Mouse (Mus musculus) gonadal fat pad, adult 2 months (tissue): ENCODE results near the gene Pde10a. TPM values are rescaled to one million over a fixed set of nuclear protein-coding genes. Genes with fewer than 3 reads are reported as not detected.

Source experiments
- DNase-seq: peaks from one replicate; pipeline ENCODE4 v3.0.0-alpha.2; 2012; ENCODE audit warnings: low read depth
- polyA plus RNA-seq: library from polyadenylated mRNA; depleted of rRNA; stranded (reverse); fragments of >200 nt; gene quantifications from 2 replicates; pipeline ENCODE4 v1.2.3, GENCODE M21; 2012

Gene Pde10a
- polyA plus RNA-seq, 1 experiment = 2.1 TPM

GRCm38 (mm10) chr17:8888105-8888504 is 362.9 kb downstream of the Pde10a start:
- DNase-seq = no peak

GRCm38 (mm10) chr17:8888639-8889038 is 363.5 kb downstream of the Pde10a start:
- DNase-seq = no peak

GRCm38 (mm10) chr17:8892193-8892985 is 367.2 kb downstream of the Pde10a start:
- no peak for DNase-seq

GRCm38 (mm10) chr17:8895991-8896390 is 370.8 kb downstream of the Pde10a start:
- DNase-seq = no peak

GRCm38 (mm10) chr17:8897749-8898148 is 372.6 kb downstream of the Pde10a start:
- no peak for DNase-seq

- DNase-seq = no peak
These were observed 373.0 kb downstream of the Pde10a start for GRCm38 (mm10) chr17:8898221-8898620.

GRCm38 (mm10) chr17:8899212-8899611 is 374.0 kb downstream of the Pde10a start:
- DNase-seq = no peak

GRCm38 (mm10) chr17:8903555-8904283 is 378.5 kb downstream of the Pde10a start:
- no peak for DNase-seq

- no peak for DNase-seq
These were observed 385.4 kb downstream of the Pde10a start for GRCm38 (mm10) chr17:8910571-8910970.

- DNase-seq = no peak
These were observed 387.8 kb downstream of the Pde10a start for GRCm38 (mm10) chr17:8912933-8913332.

- no peak for DNase-seq
These were observed 390.5 kb downstream of the Pde10a start for GRCm38 (mm10) chr17:8915693-8916092.

GRCm38 (mm10) chr17:8923074-8923473 is 397.9 kb downstream of the Pde10a start:
- DNase-seq = no peak

GRCm38 (mm10) chr17:8923727-8924126 is 398.6 kb downstream of the Pde10a start:
- DNase-seq = no peak

GRCm38 (mm10) chr17:8925819-8926383 is 400.7 kb downstream of the Pde10a start:
- no peak for DNase-seq

GRCm38 (mm10) chr17:8928560-8928959 is 403.4 kb downstream of the Pde10a start:
- DNase-seq = no peak

- no peak for DNase-seq
These were observed 404.5 kb downstream of the Pde10a start for GRCm38 (mm10) chr17:8929636-8930035.

GRCm38 (mm10) chr17:8935604-8936003 is 410.4 kb downstream of the Pde10a start:
- no peak for DNase-seq

GRCm38 (mm10) chr17:8936603-8937002 is 411.4 kb downstream of the Pde10a start:
- DNase-seq = no peak

GRCm38 (mm10) chr17:8951588-8951987 is 426.4 kb downstream of the Pde10a start:
- no peak for DNase-seq

- no peak for DNase-seq
These were observed 427.8 kb downstream of the Pde10a start for GRCm38 (mm10) chr17:8952951-8953350.

GRCm38 (mm10) chr17:8958125-8958524 is 433.0 kb downstream of the Pde10a start:
- no peak for DNase-seq

- DNase-seq = no peak
These were observed 435.2 kb downstream of the Pde10a start for GRCm38 (mm10) chr17:8960386-8960785.

GRCm38 (mm10) chr17:8961097-8961496 is 435.9 kb downstream of the Pde10a start:
- DNase-seq = no peak
